Mouse (Mus musculus): ENCODE data around the gene Isyna1.

DNA sequence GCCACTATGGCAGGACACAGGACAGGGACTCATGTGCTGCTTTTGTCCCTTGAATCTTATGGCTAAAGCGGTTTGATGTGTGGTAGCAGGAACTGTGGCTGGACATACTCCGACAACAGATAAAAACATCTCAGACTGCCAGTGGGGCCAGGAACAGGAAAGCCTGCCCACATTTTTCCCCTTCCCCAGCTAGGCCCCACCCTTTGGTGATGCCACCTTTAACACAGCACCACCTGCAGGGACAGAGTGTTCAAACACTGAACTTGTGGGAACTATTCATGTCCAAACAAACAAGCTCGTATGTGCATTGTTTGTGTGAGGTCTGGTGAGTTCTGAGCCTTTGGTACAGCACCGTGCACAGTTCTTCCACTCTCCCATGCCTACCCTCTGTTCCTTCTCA lies 35.8 kb upstream of the Isyna1 start:
- TF ChIP-seq CTCF (IDR thresholded peaks at IDR 0.05; ENCODE audit: extremely low read depth, insufficient read length, insufficient replicate concordance, low read depth, low read length) = peak; percentile 35; the same call in 1 of the 2 replicates
- TF ChIP-seq POLR2A (IDR thresholded peaks at IDR 0.05; ENCODE audit: low read depth, low read length) = no peak
